Mouse (Mus musculus): ENCODE measurements at regions not wholly inside any gene's neighbourhood (a gene's known extent, or its start where the extent isn't known, plus 50 kb on each side); places are given as distances from the start of the nearest gene placed in this dataset.
"Not testable (repeated sequence)": the region's sequence is repeated elsewhere in the genome, so short reads cannot be mapped to it uniquely, and the experiment has no call there.

GRCm38 (mm10) chr9:31649073-31649472 lies 184.8 kb upstream of the Tmem45b start:
- Histone ChIP-seq H3K4me2 (no peak overlapping the region), H3K9me3 (no peaks in the 10 kb centered on the region), H3K4me3 (no peak overlapping the region), H3K36me3 (no peaks in the 10 kb centered on the region), H3K27me3 (no peaks in the 10 kb centered on the region), H3K9ac (no peak overlapping the region), H3K4me1 (no peaks in the 10 kb centered on the region), H3K27ac (no peak overlapping the region)
- ATAC-seq (ENCODE audit: insufficient number of reproducible peaks, low FRiP score, low TSS enrichment, low read depth), result no peak
- WGBS, result 94% methylated on average over 5 of the region's 5 CpGs

GRCm38 (mm10) chr9:31648551-31648950 lies 184.3 kb upstream of the Tmem45b start:
- no peak for ATAC-seq (ENCODE audit: insufficient number of reproducible peaks, low FRiP score, low TSS enrichment, low read depth)
- no peak overlapping the region for H3K27ac ChIP-seq
- H3K9ac ChIP-seq, result no peak overlapping the region
- no peaks in the 10 kb centered on the region for H3K27me3 ChIP-seq
- H3K4me3 ChIP-seq, result no peak overlapping the region
- H3K36me3 ChIP-seq, result no peaks in the 10 kb centered on the region
- H3K9me3 ChIP-seq, result no peaks in the 10 kb centered on the region
- no peaks in the 10 kb centered on the region for H3K4me1 ChIP-seq
- 73% methylated on average over 9 of the region's 9 CpGs for WGBS
- H3K4me2 ChIP-seq, result no peak overlapping the region

GRCm38 (mm10) chr9:31645114-31645513 lies 180.9 kb upstream of the Tmem45b start:
- Histone ChIP-seq H3K4me2 (no peak overlapping the region), H3K9ac (no peak overlapping the region), H3K9me3 (no peaks in the 10 kb centered on the region), H3K36me3 (no peaks in the 10 kb centered on the region), H3K27ac (no peak overlapping the region), H3K27me3 (no peaks in the 10 kb centered on the region), H3K4me3 (no peak overlapping the region), H3K4me1 (0 out of 2 replicates have a peak, but pooled peaks cover 2% of the 10 kb centered on the region)
- 77% methylated on average over 7 of the region's 7 CpGs for WGBS
- ATAC-seq (ENCODE audit: insufficient number of reproducible peaks, low FRiP score, low TSS enrichment, low read depth), result no peak

GRCm38 (mm10) chr9:31644106-31644505 lies 179.8 kb upstream of the Tmem45b start:
- Histone ChIP-seq H3K9ac (no peak overlapping the region), H3K4me3 (no peak overlapping the region), H3K36me3 (no peaks in the 10 kb centered on the region), H3K27ac (no peak overlapping the region), H3K9me3 (no peaks in the 10 kb centered on the region), H3K4me1 (0 out of 2 replicates have a peak, but pooled peaks cover 2% of the 10 kb centered on the region), H3K27me3 (no peaks in the 10 kb centered on the region), H3K4me2 (no peak overlapping the region)
- no peak for ATAC-seq (ENCODE audit: insufficient number of reproducible peaks, low FRiP score, low TSS enrichment, low read depth)
- 66% methylated on average over 3 of the region's 3 CpGs for WGBS

GRCm38 (mm10) chr9:31642169-31642568 lies 177.9 kb upstream of the Tmem45b start:
- 66% methylated on average over 4 of the region's 4 CpGs for WGBS
- Histone ChIP-seq H3K4me2 (no peak overlapping the region), H3K4me1 (0 out of 2 replicates have a peak, but pooled peaks cover 2% of the 10 kb centered on the region), H3K4me3 (no peak overlapping the region), H3K9ac (no peak overlapping the region), H3K27me3 (no peaks in the 10 kb centered on the region), H3K27ac (no peak overlapping the region), H3K9me3 (no peaks in the 10 kb centered on the region), H3K36me3 (no peaks in the 10 kb centered on the region)
- ATAC-seq (ENCODE audit: insufficient number of reproducible peaks, low FRiP score, low TSS enrichment, low read depth), result no peak

GRCm38 (mm10) chr9:31628291-31628690 lies 164.0 kb upstream of the Tmem45b start:
- H3K4me3 ChIP-seq, result no peak overlapping the region
- no peak overlapping the region for H3K27ac ChIP-seq
- no peaks in the 10 kb centered on the region for H3K4me1 ChIP-seq
- no peak overlapping the region for H3K4me2 ChIP-seq
- 86% methylated on average over 6 of the region's 6 CpGs for WGBS
- H3K27me3 ChIP-seq, result no peaks in the 10 kb centered on the region
- no peak overlapping the region for H3K9ac ChIP-seq
- no peaks in the 10 kb centered on the region for H3K9me3 ChIP-seq
- no peaks in the 10 kb centered on the region for H3K36me3 ChIP-seq
- no peak for ATAC-seq (ENCODE audit: insufficient number of reproducible peaks, low FRiP score, low TSS enrichment, low read depth)

GRCm38 (mm10) chr9:31621553-31621952 lies 157.3 kb upstream of the Tmem45b start:
- not testable (repeated sequence) for H3K4me2 ChIP-seq; H3K27ac ChIP-seq; H3K4me3 ChIP-seq; H3K27me3 ChIP-seq; H3K9ac ChIP-seq; ATAC-seq (ENCODE audit: insufficient number of reproducible peaks, low FRiP score, low TSS enrichment, low read depth); H3K4me1 ChIP-seq; H3K9me3 ChIP-seq; H3K36me3 ChIP-seq
- 92% methylated on average over 7 of the region's 7 CpGs for WGBS

GRCm38 (mm10) chr9:31619344-31619743 lies 155.1 kb upstream of the Tmem45b start:
- Histone ChIP-seq H3K4me3 (no peak overlapping the region), H3K4me2 (no peak overlapping the region), H3K27ac (no peak overlapping the region), H3K9ac (no peak overlapping the region), H3K36me3 (no peaks in the 10 kb centered on the region), H3K4me1 (peaks cover 1% of the 10 kb centered on the region; the same call in 1 of the 2 replicates), H3K27me3 (no peaks in the 10 kb centered on the region), H3K9me3 (no peaks in the 10 kb centered on the region)
- no peak for ATAC-seq (ENCODE audit: insufficient number of reproducible peaks, low FRiP score, low TSS enrichment, low read depth)
- WGBS, result 74% methylated on average over 6 of the region's 6 CpGs

GRCm38 (mm10) chr9:31614250-31614945 lies 150.1 kb upstream of the Tmem45b start:
- Histone ChIP-seq H3K9me3 (no peaks in the 10 kb centered on the region), H3K9ac (no peak overlapping the region), H3K36me3 (no peaks in the 10 kb centered on the region), H3K27ac (no peak overlapping the region), H3K4me2 (no peak overlapping the region), H3K27me3 (no peaks in the 10 kb centered on the region), H3K4me1 (peaks cover 11% of the 10 kb centered on the region; the same call in 1 of the 2 replicates), H3K4me3 (no peak overlapping the region)
- ATAC-seq (ENCODE audit: insufficient number of reproducible peaks, low FRiP score, low TSS enrichment, low read depth), result 0 out of 2 replicates have a peak, but pooled peaks have one; percentile 55
- WGBS, result 45% methylated on average over 13 of the region's 13 CpGs

- H3K4me2 ChIP-seq, result no peak overlapping the region
- no peaks in the 10 kb centered on the region for H3K36me3 ChIP-seq
- no peak overlapping the region for H3K9ac ChIP-seq
- H3K27ac ChIP-seq, result no peak overlapping the region
- no peaks in the 10 kb centered on the region for H3K9me3 ChIP-seq
- no peaks in the 10 kb centered on the region for H3K27me3 ChIP-seq
- peaks cover 21% of the 10 kb centered on the region for H3K4me1 ChIP-seq
- ATAC-seq (ENCODE audit: insufficient number of reproducible peaks, low FRiP score, low TSS enrichment, low read depth), result no peak
- WGBS, result 79% methylated on average over 8 of the region's 8 CpGs
- H3K4me3 ChIP-seq, result no peak overlapping the region
Measured at GRCm38 (mm10) chr9:31611036-31611695, 146.9 kb upstream of the Tmem45b start.

- 36% methylated on average over 4 of the region's 4 CpGs for WGBS
- Histone ChIP-seq H3K27me3 (no peaks in the 10 kb centered on the region), H3K27ac (no peak overlapping the region), H3K4me1 (peaks cover 21% of the 10 kb centered on the region), H3K9ac (no peak overlapping the region), H3K36me3 (no peaks in the 10 kb centered on the region), H3K4me3 (no peak overlapping the region), H3K4me2 (no peak overlapping the region), H3K9me3 (no peaks in the 10 kb centered on the region)
- ATAC-seq (ENCODE audit: insufficient number of reproducible peaks, low FRiP score, low TSS enrichment, low read depth), result no peak
Measured at GRCm38 (mm10) chr9:31610631-31611030, 146.4 kb upstream of the Tmem45b start.

GRCm38 (mm10) chr9:31610212-31610611 lies 145.9 kb upstream of the Tmem45b start:
- WGBS, result 69% methylated on average over 1 of the region's 1 CpGs
- no peaks in the 10 kb centered on the region for H3K9me3 ChIP-seq
- H3K27me3 ChIP-seq, result no peaks in the 10 kb centered on the region
- H3K27ac ChIP-seq, result no peak overlapping the region
- H3K4me1 ChIP-seq, result peaks cover 21% of the 10 kb centered on the region
- H3K9ac ChIP-seq, result no peak overlapping the region
- no peak overlapping the region for H3K4me2 ChIP-seq
- H3K36me3 ChIP-seq, result no peaks in the 10 kb centered on the region
- H3K4me3 ChIP-seq, result no peak overlapping the region
- ATAC-seq (ENCODE audit: insufficient number of reproducible peaks, low FRiP score, low TSS enrichment, low read depth), result no peak

Data from limb, embryonic 15.5 days (tissue).